Mouse (Mus musculus) Patski (cell line): Measurements from ENCODE around the gene Adamts20. TPM values are rescaled to one million over a fixed set of nuclear protein-coding genes. Genes with fewer than 3 reads are reported as not detected.

Experiments
- ATAC-seq: fragments of 100-300 bp; one replicate; pipeline ENCODE4 v1.8.0; 2021
- CTCF ChIA-PET: fragments of 350-600 bp; sonication (Branson Sonifier 250); formaldehyde crosslinking; loops from one replicate; lab custom pipeline; 2022; ENCODE audit warnings: inconsistent platforms; lab: Charles Lee
- POLR2A ChIA-PET: fragments of 350-600 bp; sonication (Branson Sonifier 250); formaldehyde crosslinking; loops from one replicate; lab custom pipeline; 2022; ENCODE audit warnings: antibody characterized with exemption, inconsistent platforms; lab: Charles Lee
- DNase-seq: peaks from one replicate; pipeline ENCODE4 v3.0.0-alpha.2; 2011; ENCODE audit warnings: low read depth, low spot score
- H3K27me3 ChIP-seq: fragments of 371-371 bp; one replicate; pipeline ENCODE4 v1.5.1; 2021
- CTCF ChIP-seq: fragments of 100-300 bp; IDR thresholded peaks from one replicate; pipeline ENCODE4 v1.5.1; 2021
- in situ Hi-C: fragments of 300-500 bp; cut with MboI; formaldehyde crosslinking; loops from 3 replicates; pipeline ENCODE4 v1.11.1; 2018; ENCODE audit warnings: low pct_unique_long_range_greater_than_20kb, mixed read lengths
- polyA plus RNA-seq: library from polyadenylated mRNA; unstranded; gene quantifications from one replicate; pipeline ENCODE4 v1.2.3, GENCODE M21; 2021

Gene Adamts20
- polyA plus RNA-seq, 1 experiment from 2014 or later: 0.03 TPM

- POLR2A ChIA-PET: no interaction called here
- DNase-seq (no peak), ATAC-seq (no peak)
- no peaks in the 10 kb centered on the region for H3K27me3 ChIP-seq
- in situ Hi-C loops: no loop called here
- CTCF ChIA-PET: no interaction called here
- no peak for TF ChIP-seq CTCF
Observed at GRCm38 (mm10) chr15:94349052-94349451, 116.2 kb downstream of the Adamts20 start.

GRCm38 (mm10) chr15:94344317-94344716, 120.9 kb downstream of the Adamts20 start:
- TF ChIP-seq CTCF: peak; percentile 41
- CTCF ChIA-PET: interaction anchor here (1.0 to 3.9 kb wide), 2 partner anchors 61 to 176 kb away, joined by 3 to 30 read pairs; no protein-coding TSS in a partner anchor
- POLR2A ChIA-PET: no interaction called here
- DNase-seq: no peak
- peaks cover 3% of the 10 kb centered on the region for H3K27me3 ChIP-seq
- in situ Hi-C loops: no loop called here
- ATAC-seq: no peak

- CTCF ChIA-PET: interaction anchor here (0.7 to 3.9 kb wide), 9 partner anchors 9 to 178 kb away, joined by 3 to 30 read pairs (median 3); no protein-coding TSS in a partner anchor
- in situ Hi-C loops: no loop called here
- no peak for ATAC-seq
- peaks cover 9% of the 10 kb centered on the region for H3K27me3 ChIP-seq
- DNase-seq: peak; percentile 12
- POLR2A ChIA-PET: no interaction called here
- TF ChIP-seq CTCF: peak; percentile 78
Observed at GRCm38 (mm10) chr15:94342365-94342764, 122.9 kb downstream of the Adamts20 start.

- ChIA-PET POLR2A (no interaction called here), CTCF (no interaction called here)
- TF ChIP-seq CTCF: no peak
- DNase-seq: no peak
- H3K27me3 ChIP-seq: peaks cover 9% of the 10 kb centered on the region
- in situ Hi-C loops: no loop called here
- ATAC-seq: no peak
Observed at GRCm38 (mm10) chr15:94339011-94339410, 126.2 kb downstream of the Adamts20 start.

GRCm38 (mm10) chr15:94334586-94334985, 130.6 kb downstream of the Adamts20 start:
- peaks cover 6% of the 10 kb centered on the region for H3K27me3 ChIP-seq
- POLR2A ChIA-PET: no interaction called here
- ATAC-seq (no peak), DNase-seq (no peak)
- TF ChIP-seq CTCF: no peak
- CTCF ChIA-PET: no interaction called here
- in situ Hi-C loops: no loop called here

GRCm38 (mm10) chr15:94326626-94327025, 138.6 kb downstream of the Adamts20 start:
- DNase-seq: no peak
- in situ Hi-C loops: no loop called here
- no peak for TF ChIP-seq CTCF
- ChIA-PET POLR2A (no interaction called here), CTCF (no interaction called here)
- H3K27me3 ChIP-seq: no peaks in the 10 kb centered on the region
- no peak for ATAC-seq

GRCm38 (mm10) chr15:94325509-94326181, 139.6 kb downstream of the Adamts20 start:
- POLR2A ChIA-PET: no interaction called here
- CTCF ChIA-PET: interaction anchor here (1.2 kb wide), 1 partner anchor 16 kb away, joined by 4 read pairs; no protein-coding TSS in a partner anchor
- H3K27me3 ChIP-seq: peaks cover 2% of the 10 kb centered on the region
- in situ Hi-C loops: no loop called here
- DNase-seq (no peak), ATAC-seq (no peak)
- TF ChIP-seq CTCF: no peak

GRCm38 (mm10) chr15:94316171-94316570, 149.0 kb downstream of the Adamts20 start:
- DNase-seq: no peak
- CTCF ChIA-PET: interaction anchor here (1.5 kb wide), 1 partner anchor 9 kb away, joined by 3 read pairs; no protein-coding TSS in a partner anchor
- ATAC-seq: no peak
- H3K27me3 ChIP-seq: peaks cover 4% of the 10 kb centered on the region
- TF ChIP-seq CTCF: peak; percentile 9
- POLR2A ChIA-PET: no interaction called here
- in situ Hi-C loops: no loop called here

GRCm38 (mm10) chr15:94309689-94310088, 155.5 kb downstream of the Adamts20 start:
- in situ Hi-C loops: no loop called here

GRCm38 (mm10) chr15:94307888-94308287, 157.3 kb downstream of the Adamts20 start:
- DNase-seq (no peak), ATAC-seq (no peak)
- TF ChIP-seq CTCF: no peak
- in situ Hi-C loops: no loop called here
- H3K27me3 ChIP-seq: no peaks in the 10 kb centered on the region
- POLR2A ChIA-PET: no interaction called here
- CTCF ChIA-PET: no interaction called here

More at GRCm38 (mm10) chr15:94309689-94310088, 155.5 kb downstream of the Adamts20 start:
- ChIA-PET POLR2A (no interaction called here), CTCF (no interaction called here)
- ATAC-seq: no peak
- DNase-seq: no peak
- TF ChIP-seq CTCF: no peak
- H3K27me3 ChIP-seq: no peaks in the 10 kb centered on the region

GRCm38 (mm10) chr15:94303151-94303550, 162.1 kb downstream of the Adamts20 start:
- ChIA-PET POLR2A (no interaction called here), CTCF (no interaction called here)
- no peak for ATAC-seq
- no peak for TF ChIP-seq CTCF
- in situ Hi-C loops: no loop called here
- no peaks in the 10 kb centered on the region for H3K27me3 ChIP-seq
- no peak for DNase-seq
